Comparison of ENCODE assay signal across 24 mouse cellular contexts in genomic region chr3:136306564-136307158, GRCm38 (mm10). TPM values are rescaled to one million over a fixed set of nuclear protein-coding genes. Genes with fewer than 3 reads are reported as not detected.
DNase-seq lines count a peak whose midpoint lies in the region; ATAC-seq and TF ChIP-seq lines count a peak whose summit lies in the region.
"Had no signal": no experiment of that assay in that cellular context is flagged by ENCODE, and none has a peak within 500 bp of the region (broad histone marks: within the 10 kb centered on the region; RNA-seq: fewer than 3 reads in every experiment).

No protein-coding gene starts in this region.

- no peak for TF ChIP-seq POLR2A in brain, embryonic 14.5 days (IDR thresholded peaks at IDR 0.05; ENCODE audit: borderline replicate concordance, extremely low read depth, insufficient read depth, insufficient read length, poor library complexity, severe bottlenecking)

- no peaks in the 10 kb centered on the region for H3K4me1 ChIP-seq in forebrain, embryonic 11.5 days (replicated peaks; ENCODE audit: control insufficient read depth, insufficient read depth, low read length)
- 0 out of 2 replicates have a peak, but pooled peaks cover 4% of the 10 kb centered on the region for H3K4me1 ChIP-seq in forebrain, embryonic 15.5 days
- H3K4me1 ChIP-seq in hindbrain, embryonic 15.5 days (replicated peaks): no peaks in the 10 kb centered on the region
- no peaks in the 10 kb centered on the region for H3K4me1 ChIP-seq in hindbrain, embryonic 10.5 days (replicated peaks)
- H3K4me1 ChIP-seq in neural tube, embryonic 13.5 days (replicated peaks): peaks cover 11% of the 10 kb centered on the region; the same call in 1 of the 2 replicates
- H3K4me1 ChIP-seq: limb, embryonic 15.5 days; midbrain, embryonic 13.5 days had no signal

- no peak for TF ChIP-seq CTCF in brain, embryonic 14.5 days (IDR thresholded peaks at IDR 0.05; ENCODE audit: borderline replicate concordance, extremely low read depth, insufficient read depth, insufficient read length)

- DNase-seq in forebrain, embryonic 11.5 days (ENCODE audit: low spot score): no peak
- DNase-seq in hindbrain, embryonic 10.5 days (ENCODE audit: low spot score): no peak
- peak; percentile 54 for DNase-seq in brain, embryonic 14.5 days (ENCODE audit: low read depth)
- no peak for DNase-seq in left cerebral cortex, adult 11 months (ENCODE audit: low spot score)
- DNase-seq in kidney, postnatal 14 days: no peak
- DNase-seq: adrenal gland, postnatal 14 days; cerebellum, adult 8-10 months; kidney, adult 9 months; kidney, postnatal 25 days; layer of hippocampus, postnatal 36 days; lung, embryonic 14.5 days; right cerebral cortex, postnatal 14 days; spleen, adult 18-20 months had no signal

- H3K4me3 ChIP-seq in forebrain, embryonic 11.5 days (ENCODE audit: low read depth, low read length): no peak overlapping the region
- no peak overlapping the region for H3K4me3 ChIP-seq in forebrain, embryonic 15.5 days
- H3K4me3 ChIP-seq in hindbrain, embryonic 15.5 days: no peak overlapping the region
- H3K4me3 ChIP-seq in hindbrain, embryonic 10.5 days: no peak overlapping the region
- H3K4me3 ChIP-seq in neural tube, embryonic 13.5 days: no peak overlapping the region
- H3K4me3 ChIP-seq: erythroblast, embryonic 14.5 days; layer of hippocampus, adult 2 months; limb, embryonic 15.5 days; midbrain, embryonic 13.5 days; myocyte had no signal

- no peaks in the 10 kb centered on the region for H3K27me3 ChIP-seq in forebrain, embryonic 11.5 days (ENCODE audit: control insufficient read depth, insufficient read depth, low read length)
- 0 out of 2 replicates have a peak, but pooled peaks cover 3% of the 10 kb centered on the region for H3K27me3 ChIP-seq in forebrain, embryonic 15.5 days
- no peaks in the 10 kb centered on the region for H3K27me3 ChIP-seq in hindbrain, embryonic 15.5 days
- H3K27me3 ChIP-seq in hindbrain, embryonic 10.5 days (ENCODE audit: insufficient read depth, poor library complexity, severe bottlenecking): no peaks in the 10 kb centered on the region
- no peaks in the 10 kb centered on the region for H3K27me3 ChIP-seq in neural tube, embryonic 13.5 days
- H3K27me3 ChIP-seq: limb, embryonic 15.5 days; midbrain, embryonic 13.5 days had no signal

- peak; percentile 39; the same call in 1 of the 2 replicates for ATAC-seq in forebrain, embryonic 11.5 days (replicated peaks; ENCODE audit: low FRiP score)
- no peak for ATAC-seq in forebrain, embryonic 15.5 days (replicated peaks)
- ATAC-seq in hindbrain, embryonic 15.5 days (ENCODE audit: low FRiP score, low read depth): peak; percentile 69; the same call in 1 of the 2 replicates
- ATAC-seq in neural tube, embryonic 13.5 days (ENCODE audit: low read depth): peak; percentile 87
- ATAC-seq: intestine, embryonic 16.5 days; midbrain, embryonic 13.5 days had no signal

- no peaks in the 10 kb centered on the region for H3K36me3 ChIP-seq in forebrain, embryonic 11.5 days (ENCODE audit: control insufficient read depth, insufficient read depth, low read length)
- no peaks in the 10 kb centered on the region for H3K36me3 ChIP-seq in forebrain, embryonic 15.5 days
- no peaks in the 10 kb centered on the region for H3K36me3 ChIP-seq in hindbrain, embryonic 15.5 days
- no peaks in the 10 kb centered on the region for H3K36me3 ChIP-seq in hindbrain, embryonic 10.5 days
- H3K36me3 ChIP-seq in neural tube, embryonic 13.5 days: no peaks in the 10 kb centered on the region
- H3K36me3 ChIP-seq: limb, embryonic 15.5 days; midbrain, embryonic 13.5 days had no signal

- H3K27ac ChIP-seq in forebrain, embryonic 11.5 days (ENCODE audit: low read depth, low read length): no peak overlapping the region
- H3K27ac ChIP-seq in forebrain, embryonic 15.5 days (replicated peaks): no peak overlapping the region
- no peak overlapping the region for H3K27ac ChIP-seq in hindbrain, embryonic 15.5 days (replicated peaks)
- H3K27ac ChIP-seq in hindbrain, embryonic 10.5 days: no peak overlapping the region
- peak overlapping the region; percentile 73 for H3K27ac ChIP-seq in neural tube, embryonic 13.5 days (replicated peaks)
- H3K27ac ChIP-seq: layer of hippocampus, adult 2 months; limb, embryonic 15.5 days; liver, embryonic 14.5 days; midbrain, embryonic 13.5 days had no signal

- no peaks in the 10 kb centered on the region for H3K9me3 ChIP-seq in forebrain, embryonic 11.5 days (ENCODE audit: control insufficient read depth, low read length)
- no peaks in the 10 kb centered on the region for H3K9me3 ChIP-seq in forebrain, embryonic 15.5 days
- no peaks in the 10 kb centered on the region for H3K9me3 ChIP-seq in hindbrain, embryonic 15.5 days
- H3K9me3 ChIP-seq in hindbrain, embryonic 10.5 days: no peaks in the 10 kb centered on the region
- no peaks in the 10 kb centered on the region for H3K9me3 ChIP-seq in neural tube, embryonic 13.5 days
- H3K9me3 ChIP-seq: limb, embryonic 15.5 days; midbrain, embryonic 13.5 days had no signal

- H3K9ac ChIP-seq in forebrain, embryonic 11.5 days (ENCODE audit: low read length): no peak overlapping the region
- H3K9ac ChIP-seq in forebrain, embryonic 15.5 days (replicated peaks): no peak overlapping the region
- H3K9ac ChIP-seq in hindbrain, embryonic 15.5 days: no peak overlapping the region
- H3K9ac ChIP-seq in neural tube, embryonic 13.5 days: no peak overlapping the region
- H3K9ac ChIP-seq: limb, embryonic 15.5 days; liver, embryonic 14.5 days; lung, embryonic 14.5 days; midbrain, embryonic 13.5 days had no signal

- WGBS in forebrain, embryonic 11.5 days: 64% methylated on average over 5 of the region's 5 CpGs
- WGBS in forebrain, embryonic 15.5 days: 23% methylated on average over 5 of the region's 5 CpGs
- WGBS in hindbrain, embryonic 15.5 days: 57% methylated on average over 5 of the region's 5 CpGs
- 81% methylated on average over 5 of the region's 5 CpGs for WGBS in hindbrain, embryonic 10.5 days
- WGBS in neural tube, embryonic 13.5 days: 34% methylated on average over 5 of the region's 5 CpGs

- H3K4me2 ChIP-seq in forebrain, embryonic 11.5 days (ENCODE audit: low read depth, low read length, severe bottlenecking): no peak overlapping the region
- no peak overlapping the region for H3K4me2 ChIP-seq in forebrain, embryonic 15.5 days (replicated peaks)
- no peak overlapping the region for H3K4me2 ChIP-seq in hindbrain, embryonic 15.5 days
- H3K4me2 ChIP-seq in neural tube, embryonic 13.5 days: no peak overlapping the region
- H3K4me2 ChIP-seq: heart, embryonic 11.5 days; limb, embryonic 15.5 days; lung, embryonic 14.5 days; midbrain, embryonic 13.5 days had no signal

RNA-seq across cellular contexts. Expression of gene Bank1, which starts 19.2 kb away (rescaled TPM):
- polyA plus RNA-seq in forebrain, embryonic 11.5 days (2014; fragmentation: Nextera tagmentation; extraction: Ambion mirVana): 0.31 and 0.33 TPM in 2 replicates
- polyA plus RNA-seq in forebrain, embryonic 15.5 days (2015; fragmentation: Nextera tagmentation; extraction: Ambion mirVana): 0.13 and 0.31 TPM in 2 replicates
- polyA plus RNA-seq in hindbrain, embryonic 15.5 days (2015; fragmentation: Nextera tagmentation; extraction: Ambion mirVana): 0.40 and 0.46 TPM in 2 replicates
- polyA plus RNA-seq in hindbrain, embryonic 10.5 days (2016; fragmentation: Nextera tagmentation; extraction: Ambion mirVana): 0.10 and 0.18 TPM in 2 replicates
- polyA plus RNA-seq in brain, embryonic 14.5 days (2012; rRNA removed): 0.16 TPM in 2 replicates
- polyA plus RNA-seq in neural tube, embryonic 13.5 days (2015; fragmentation: Nextera tagmentation; extraction: Ambion mirVana): 0.59 and 0.64 TPM in 2 replicates
- polyA plus RNA-seq: myocyte had no signal
